Mouse (Mus musculus) frontal cortex, adult (tissue): Measurements from ENCODE around the gene Syde2.

Experiments
- ATAC-seq: cut with Nextera tagmentation; 2 replicates; pipeline ENCODE4 v1.9.2; 2017; ENCODE audit warnings: mild to moderate bottlenecking, moderate library complexity, mixed read lengths; ENCODE audit not compliant: low TSS enrichment

Syde2 gene

GRCm38 (mm10) chr3:146053082-146053814 is 65.6 kb downstream of the Syde2 start:
- no peak for ATAC-seq

GRCm38 (mm10) chr3:146053873-146054272 is 66.2 kb downstream of the Syde2 start:
- no peak for ATAC-seq

GRCm38 (mm10) chr3:146057131-146057530 is 69.5 kb downstream of the Syde2 start:
- no peak for ATAC-seq

GRCm38 (mm10) chr3:146058263-146058662 is 70.6 kb downstream of the Syde2 start:
- ATAC-seq, result peak; percentile 69; the same call in 1 of the 2 replicates

- ATAC-seq, result peak; percentile 52
Measured at GRCm38 (mm10) chr3:146059356-146059926, 71.8 kb downstream of the Syde2 start.

GRCm38 (mm10) chr3:146063146-146063545 is 75.5 kb downstream of the Syde2 start:
- no peak for ATAC-seq

GRCm38 (mm10) chr3:146069276-146069675 is 81.6 kb downstream of the Syde2 start:
- no peak for ATAC-seq
